Comparison of ENCODE assay signal across 18 mouse cellular contexts in the genomic region with DNA sequence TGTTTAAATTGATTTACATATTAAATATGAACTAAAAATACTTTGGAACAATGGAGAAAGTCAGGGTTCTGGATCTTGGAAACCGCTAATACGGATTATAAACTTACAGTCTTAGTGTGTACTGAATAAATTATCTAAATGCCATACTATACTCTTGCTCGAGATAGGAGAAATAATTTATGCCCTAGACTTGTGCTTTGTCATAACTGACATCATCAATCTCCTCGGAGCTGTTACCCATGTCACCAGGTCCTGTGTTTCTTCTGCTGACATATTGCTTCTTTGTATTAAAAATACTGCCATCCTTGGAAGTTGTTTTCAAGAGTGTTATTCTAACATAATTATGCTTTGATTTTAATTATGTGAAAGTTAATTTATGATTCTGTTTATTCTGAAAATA.
DNase-seq lines count a peak whose midpoint lies in the region; ATAC-seq and TF ChIP-seq lines count a peak whose summit lies in the region.
"Had no signal": no experiment of that assay in that cellular context is flagged by ENCODE, and none has a peak within 500 bp of the region (broad histone marks: within the 10 kb centered on the region; RNA-seq: fewer than 3 reads in every experiment).

No protein-coding gene starts in this region.

- no peak overlapping the region for H3K9ac ChIP-seq in hindbrain, embryonic 16.5 days (ENCODE audit: low read depth, low read length)
- H3K9ac ChIP-seq in hindbrain, postnatal 0 days (replicated peaks; ENCODE audit: low read length), result no peak overlapping the region
- H3K9ac ChIP-seq in kidney, embryonic 15.5 days, result no peak overlapping the region
- H3K9ac ChIP-seq in lung, embryonic 14.5 days, result no peak overlapping the region
- H3K9ac ChIP-seq: embryonic facial prominence, embryonic 12.5 days; embryonic facial prominence, embryonic 15.5 days; forebrain, embryonic 13.5 days; heart, embryonic 12.5 days; heart, embryonic 15.5 days; hindbrain, embryonic 13.5 days had no signal

- no peak overlapping the region for H3K27ac ChIP-seq in hindbrain, embryonic 16.5 days (ENCODE audit: low read depth, low read length)
- H3K27ac ChIP-seq in hindbrain, postnatal 0 days, result no peak overlapping the region
- no peak overlapping the region for H3K27ac ChIP-seq in kidney, embryonic 15.5 days
- no peak overlapping the region for H3K27ac ChIP-seq in lung, embryonic 14.5 days (ENCODE audit: low read depth)
- H3K27ac ChIP-seq: embryonic facial prominence, embryonic 12.5 days; embryonic facial prominence, embryonic 15.5 days; forebrain, embryonic 13.5 days; hindbrain, embryonic 10.5 days; hindbrain, embryonic 13.5 days had no signal

- no peaks in the 10 kb centered on the region for H3K27me3 ChIP-seq in hindbrain, embryonic 16.5 days (replicated peaks; ENCODE audit: control insufficient read depth, insufficient read depth, low read length)
- no peaks in the 10 kb centered on the region for H3K27me3 ChIP-seq in hindbrain, postnatal 0 days (ENCODE audit: insufficient read depth, low read length)
- no peaks in the 10 kb centered on the region for H3K27me3 ChIP-seq in kidney, embryonic 15.5 days
- H3K27me3 ChIP-seq in lung, embryonic 14.5 days (ENCODE audit: insufficient read depth, low read length), result no peaks in the 10 kb centered on the region
- H3K27me3 ChIP-seq: embryonic facial prominence, embryonic 12.5 days; embryonic facial prominence, embryonic 15.5 days; forebrain, embryonic 13.5 days; heart, embryonic 12.5 days; heart, embryonic 15.5 days; hindbrain, embryonic 13.5 days had no signal

- no peak for DNase-seq in hindbrain, postnatal 0 days (ENCODE audit: low spot score)
- no peak for DNase-seq in kidney, adult 9 months
- no peak for DNase-seq in lung, embryonic 14.5 days
- DNase-seq in lung, postnatal 25 days (ENCODE audit: low spot score), result no peak
- no peak for DNase-seq in layer of hippocampus, adult 9-11 months
- DNase-seq: cerebellum, adult 11 months; cerebellum, adult 9-11 months; heart, postnatal 36 days had no signal

- ATAC-seq in hindbrain, embryonic 16.5 days, result 0 out of 2 replicates have a peak, but pooled peaks have one; percentile 48
- no peak for ATAC-seq in hindbrain, postnatal 0 days
- peak; percentile 81 for ATAC-seq in kidney, embryonic 15.5 days (replicated peaks; ENCODE audit: low FRiP score)
- peak; percentile 49; the same call in 1 of the 2 replicates for ATAC-seq in lung, embryonic 14.5 days (ENCODE audit: insufficient read depth)
- peak; percentile 67; the same call in 1 of the 2 replicates for ATAC-seq in megakaryocyte-erythroid progenitor cell, adult 5-6 weeks (replicated peaks; ENCODE audit: low FRiP score, low TSS enrichment, poor library complexity, severe bottlenecking)

- no peak overlapping the region for H3K4me2 ChIP-seq in hindbrain, embryonic 16.5 days (ENCODE audit: low read length)
- no peak overlapping the region for H3K4me2 ChIP-seq in hindbrain, postnatal 0 days (ENCODE audit: low read depth, low read length)
- H3K4me2 ChIP-seq in kidney, embryonic 15.5 days, result no peak overlapping the region
- no peak overlapping the region for H3K4me2 ChIP-seq in lung, embryonic 14.5 days
- H3K4me2 ChIP-seq: embryonic facial prominence, embryonic 12.5 days; embryonic facial prominence, embryonic 15.5 days; forebrain, embryonic 13.5 days; heart, embryonic 12.5 days; heart, embryonic 15.5 days; hindbrain, embryonic 13.5 days had no signal

- no peaks in the 10 kb centered on the region for H3K36me3 ChIP-seq in hindbrain, embryonic 16.5 days (ENCODE audit: control insufficient read depth, insufficient read depth, low read length)
- H3K36me3 ChIP-seq in hindbrain, postnatal 0 days (ENCODE audit: insufficient read depth, low read length), result peaks cover 3% of the 10 kb centered on the region; the same call in 1 of the 2 replicates
- H3K36me3 ChIP-seq in kidney, embryonic 15.5 days, result peaks cover 67% of the 10 kb centered on the region
- peaks cover 37% of the 10 kb centered on the region for H3K36me3 ChIP-seq in lung, embryonic 14.5 days (ENCODE audit: insufficient read depth)

- no peaks in the 10 kb centered on the region for H3K4me1 ChIP-seq in hindbrain, embryonic 16.5 days (ENCODE audit: control insufficient read depth, insufficient read depth, low read depth, low read length)
- H3K4me1 ChIP-seq in hindbrain, postnatal 0 days (ENCODE audit: insufficient read depth, low read length), result no peaks in the 10 kb centered on the region
- H3K4me1 ChIP-seq in kidney, embryonic 15.5 days, result peaks cover 11% of the 10 kb centered on the region
- H3K4me1 ChIP-seq in lung, embryonic 14.5 days (ENCODE audit: insufficient read depth), result peaks cover 3% of the 10 kb centered on the region; the same call in 1 of the 2 replicates
- H3K4me1 ChIP-seq: heart, embryonic 12.5 days; hindbrain, embryonic 10.5 days; hindbrain, embryonic 13.5 days had no signal

- H3K4me3 ChIP-seq in hindbrain, embryonic 16.5 days (ENCODE audit: low read length), result no peak overlapping the region
- no peak overlapping the region for H3K4me3 ChIP-seq in hindbrain, postnatal 0 days (ENCODE audit: low read length)
- no peak overlapping the region for H3K4me3 ChIP-seq in kidney, embryonic 15.5 days (replicated peaks)
- H3K4me3 ChIP-seq in lung, embryonic 14.5 days (ENCODE audit: low read depth, low read length), result no peak overlapping the region
- H3K4me3 ChIP-seq: embryonic facial prominence, embryonic 12.5 days; embryonic facial prominence, embryonic 15.5 days; forebrain, embryonic 13.5 days; heart, embryonic 12.5 days; heart, embryonic 15.5 days; hindbrain, embryonic 10.5 days; hindbrain, embryonic 13.5 days had no signal

- H3K9me3 ChIP-seq in hindbrain, embryonic 16.5 days (ENCODE audit: control insufficient read depth, low read length), result no peaks in the 10 kb centered on the region
- no peaks in the 10 kb centered on the region for H3K9me3 ChIP-seq in hindbrain, postnatal 0 days (ENCODE audit: low read length)
- no peaks in the 10 kb centered on the region for H3K9me3 ChIP-seq in kidney, embryonic 15.5 days (replicated peaks)
- H3K9me3 ChIP-seq in lung, embryonic 14.5 days (ENCODE audit: low read depth, low read length), result no peaks in the 10 kb centered on the region
- H3K9me3 ChIP-seq: embryonic facial prominence, embryonic 12.5 days; embryonic facial prominence, embryonic 15.5 days; forebrain, embryonic 13.5 days; heart, embryonic 12.5 days; heart, embryonic 15.5 days; hindbrain, embryonic 10.5 days; hindbrain, embryonic 13.5 days had no signal

- WGBS in hindbrain, embryonic 16.5 days, result 82% methylated on average over 4 of the region's 4 CpGs
- 82% methylated on average over 4 of the region's 4 CpGs for WGBS in hindbrain, postnatal 0 days
- WGBS in kidney, embryonic 15.5 days, result 58% methylated on average over 4 of the region's 4 CpGs
- WGBS in lung, embryonic 14.5 days, result 67% methylated on average over 4 of the region's 4 CpGs

- no peak for TF ChIP-seq CTCF in hindbrain, postnatal 0 days (IDR thresholded peaks at IDR 0.05; ENCODE audit: low read depth)
- no peak for TF ChIP-seq CTCF in lung, embryonic 14.5 days (IDR thresholded peaks at IDR 0.05; ENCODE audit: low read depth)
